ENCODE assay signal across 33 mouse cellular contexts in genomic region chr14:105518706-105519105, GRCm38 (mm10).
"Had no signal": no experiment of that assay in that cellular context is flagged by ENCODE, and none has a peak within 500 bp of the region (broad histone marks: within the 10 kb centered on the region; RNA-seq: fewer than 3 reads in every experiment).

No protein-coding gene starts in this region.

- H3K27me3 ChIP-seq: limb, embryonic 12.5 days; limb, embryonic 13.5 days; limb, embryonic 15.5 days; liver, embryonic 12.5 days; liver, embryonic 13.5 days; liver, embryonic 15.5 days; lung, embryonic 15.5 days; megakaryocyte, embryonic 14.5 days; midbrain, embryonic 12.5 days; midbrain, embryonic 13.5 days; midbrain, embryonic 15.5 days; neural tube, embryonic 12.5 days; neural tube, embryonic 13.5 days had no signal

- H3K36me3 ChIP-seq: limb, embryonic 10.5 days; limb, embryonic 12.5 days; limb, embryonic 13.5 days; limb, embryonic 15.5 days; liver, embryonic 12.5 days; liver, embryonic 13.5 days; liver, embryonic 15.5 days; lung, embryonic 15.5 days; midbrain, embryonic 10.5 days; midbrain, embryonic 12.5 days; midbrain, embryonic 13.5 days; midbrain, embryonic 15.5 days; neural tube, embryonic 12.5 days; neural tube, embryonic 13.5 days had no signal

- ATAC-seq: liver, embryonic 12.5 days; liver, postnatal 0 days; lung, postnatal 0 days; midbrain, embryonic 13.5 days; midbrain, embryonic 15.5 days; midbrain, embryonic 16.5 days had no signal

- H3K9me3 ChIP-seq: limb, embryonic 10.5 days; limb, embryonic 12.5 days; limb, embryonic 13.5 days; limb, embryonic 15.5 days; liver, embryonic 12.5 days; liver, embryonic 13.5 days; liver, embryonic 15.5 days; lung, embryonic 15.5 days; midbrain, embryonic 10.5 days; midbrain, embryonic 12.5 days; midbrain, embryonic 13.5 days; midbrain, embryonic 15.5 days; neural tube, embryonic 12.5 days; neural tube, embryonic 13.5 days had no signal

- H3K4me3 ChIP-seq: limb, embryonic 10.5 days; limb, embryonic 12.5 days; limb, embryonic 13.5 days; limb, embryonic 15.5 days; liver, embryonic 12.5 days; liver, embryonic 13.5 days; liver, embryonic 15.5 days; lung, embryonic 15.5 days; megakaryocyte, embryonic 14.5 days; midbrain, embryonic 10.5 days; midbrain, embryonic 12.5 days; midbrain, embryonic 13.5 days; midbrain, embryonic 15.5 days; myocyte; neural tube, embryonic 12.5 days; neural tube, embryonic 13.5 days had no signal

- H3K9ac ChIP-seq: limb, embryonic 12.5 days; limb, embryonic 13.5 days; limb, embryonic 15.5 days; liver, embryonic 12.5 days; liver, embryonic 13.5 days; liver, embryonic 14.5 days; liver, embryonic 15.5 days; liver, postnatal 0 days; lung, embryonic 14.5 days; lung, embryonic 15.5 days; midbrain, embryonic 12.5 days; midbrain, embryonic 13.5 days; midbrain, embryonic 15.5 days; neural tube, embryonic 12.5 days; neural tube, embryonic 13.5 days had no signal

- H3K4me2 ChIP-seq: limb, embryonic 12.5 days; limb, embryonic 13.5 days; limb, embryonic 15.5 days; liver, embryonic 11.5 days; liver, embryonic 12.5 days; liver, embryonic 13.5 days; liver, embryonic 15.5 days; lung, embryonic 14.5 days; lung, embryonic 15.5 days; midbrain, embryonic 11.5 days; midbrain, embryonic 12.5 days; midbrain, embryonic 13.5 days; midbrain, embryonic 15.5 days; neural tube, embryonic 12.5 days; neural tube, embryonic 13.5 days had no signal

- DNase-seq: left cerebral cortex, postnatal 4 days; liver; liver, embryonic 13.5 days; liver, postnatal 0 days; lung, adult 18-20 months; lung, adult 2 months; lung, embryonic 14.5 days; lung, postnatal 10 days; lung, postnatal 14 days; lung, postnatal 36 days; lung, postnatal 4 days; midbrain, embryonic 14.5 days had no signal

- H3K4me1 ChIP-seq: limb, embryonic 10.5 days; limb, embryonic 12.5 days; limb, embryonic 13.5 days; limb, embryonic 15.5 days; liver, embryonic 12.5 days; liver, embryonic 13.5 days; liver, embryonic 15.5 days; lung, embryonic 15.5 days; megakaryocyte, embryonic 14.5 days; midbrain, embryonic 10.5 days; midbrain, embryonic 13.5 days; midbrain, embryonic 15.5 days; neural tube, embryonic 12.5 days; neural tube, embryonic 13.5 days had no signal

- H3K27ac ChIP-seq: limb, embryonic 10.5 days; limb, embryonic 12.5 days; limb, embryonic 13.5 days; limb, embryonic 15.5 days; liver, embryonic 12.5 days; liver, embryonic 13.5 days; liver, embryonic 14.5 days; liver, embryonic 15.5 days; lung, embryonic 15.5 days; macrophage; midbrain, embryonic 10.5 days; midbrain, embryonic 12.5 days; midbrain, embryonic 13.5 days; midbrain, embryonic 15.5 days; neural tube, embryonic 12.5 days; neural tube, embryonic 13.5 days had no signal
